Mouse (Mus musculus): ENCODE measurements around the gene Trim75.
"Not testable (repeated sequence)": the region's sequence is repeated elsewhere in the genome, so short reads cannot be mapped to it uniquely, and the experiment has no call there.

The Trim75 gene

DNA sequence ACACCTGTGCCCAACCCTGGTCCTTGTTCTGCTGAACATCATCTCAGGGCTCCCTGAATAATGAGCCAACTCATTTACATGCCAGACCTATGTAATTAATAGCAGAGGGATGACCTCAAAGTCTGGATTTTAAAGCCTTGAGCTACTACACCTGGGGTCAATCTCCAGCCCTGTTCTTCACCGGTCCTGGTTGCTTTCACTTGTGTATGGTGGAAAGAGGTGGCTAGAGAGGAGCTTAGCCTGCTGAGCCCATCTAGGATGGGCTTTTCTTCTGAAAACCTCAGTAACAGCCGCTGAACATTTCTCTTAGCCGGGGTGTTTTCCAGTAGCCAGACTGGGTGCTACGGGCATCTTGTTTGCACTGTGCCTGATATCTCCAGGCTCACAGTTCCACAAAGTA lies at the start of gene Trim75:
TSS of gene Trim75 (minus strand) at position 101 of the 400 bp plus-strand sequence.
- DNase-seq (ENCODE audit: low read depth, low spot score): no peak

DNA sequence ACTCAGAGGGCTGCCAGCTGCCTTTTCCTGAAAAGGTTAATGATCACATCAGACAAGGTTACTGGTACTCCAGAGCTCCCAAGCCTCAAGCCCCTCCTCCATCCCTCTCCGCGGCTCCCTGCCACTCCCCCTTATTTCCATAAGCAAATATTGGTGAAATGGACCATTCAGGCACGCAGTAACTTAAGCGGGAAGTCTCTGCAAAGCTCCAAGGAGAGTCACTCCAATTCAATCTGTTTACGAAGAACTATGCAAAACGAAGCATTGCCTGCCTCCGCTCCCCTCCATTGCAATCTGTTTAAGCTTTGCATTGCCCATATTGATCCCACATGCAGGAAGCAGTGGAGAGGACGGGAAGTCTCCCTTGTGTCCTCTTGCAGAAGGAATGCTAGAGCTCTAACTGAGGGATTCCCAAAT lies 49.5 kb upstream of the Trim75 start, which contains the start of gene Apela:
TSS of gene Apela (minus strand) at position 220 of the 417 bp plus-strand sequence.
- peak; percentile 84 for DNase-seq (ENCODE audit: low read depth, low spot score)

DNA sequence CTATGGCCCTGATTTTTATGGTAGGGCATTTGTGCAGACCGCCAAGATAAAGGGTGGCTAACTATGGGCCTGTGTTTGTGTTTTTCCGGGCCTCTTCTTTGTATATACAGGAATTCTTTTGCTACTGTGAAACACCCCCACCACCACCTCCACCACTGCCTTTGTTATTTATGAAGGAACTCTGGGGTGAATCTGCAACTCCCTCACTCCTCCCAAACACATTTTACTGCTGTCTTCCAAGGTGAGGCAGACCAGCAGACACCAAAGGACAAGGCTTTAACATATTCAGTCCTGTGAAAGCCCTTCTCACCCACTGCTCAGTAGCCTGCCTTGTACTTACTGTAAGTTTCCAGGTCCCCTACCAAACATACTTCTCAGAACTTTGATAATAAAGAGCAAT lies 46.5 kb upstream of the Trim75 start:
- DNase-seq (ENCODE audit: low read depth, low spot score): peak; percentile 88

DNA sequence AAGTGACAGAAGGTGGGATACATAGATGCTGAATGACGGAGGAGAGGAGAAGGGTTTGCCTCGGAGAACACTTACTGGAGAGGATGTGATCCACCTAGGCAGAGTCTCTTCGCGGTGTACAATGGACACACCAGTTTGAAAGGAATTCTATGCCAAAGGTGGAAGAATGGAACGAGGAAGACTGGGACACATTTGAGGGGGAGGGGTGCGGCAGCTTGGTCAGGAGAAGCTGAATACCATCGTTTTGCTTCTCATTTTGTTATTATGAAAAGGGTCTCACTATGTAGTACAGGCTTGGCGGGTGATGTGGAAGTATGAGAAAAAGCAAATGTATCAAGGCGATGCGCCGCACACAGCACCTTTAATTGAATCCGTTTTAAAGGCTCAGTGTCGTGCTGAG lies 45.4 kb upstream of the Trim75 start:
- no peak for DNase-seq (ENCODE audit: low read depth, low spot score)

DNA sequence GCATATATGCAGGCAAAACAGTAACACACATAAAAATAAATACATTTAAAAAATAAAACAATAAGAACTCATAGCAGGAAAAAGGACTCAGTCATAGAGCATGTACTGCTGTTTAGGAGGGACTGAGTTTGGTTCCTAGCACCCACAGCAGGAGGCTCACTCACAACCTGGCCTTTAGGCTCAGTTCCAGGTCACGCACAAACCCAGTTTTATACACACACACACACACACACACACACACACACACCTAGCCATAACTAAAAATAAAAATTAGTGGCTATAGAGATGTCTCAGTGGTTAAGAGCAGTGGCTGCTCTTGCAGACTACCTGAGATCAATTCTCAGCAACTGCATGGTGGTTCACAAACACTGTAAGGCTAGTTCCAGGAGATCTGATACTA lies 44.5 kb upstream of the Trim75 start:
- DNase-seq (ENCODE audit: low read depth, low spot score): no peak

DNA sequence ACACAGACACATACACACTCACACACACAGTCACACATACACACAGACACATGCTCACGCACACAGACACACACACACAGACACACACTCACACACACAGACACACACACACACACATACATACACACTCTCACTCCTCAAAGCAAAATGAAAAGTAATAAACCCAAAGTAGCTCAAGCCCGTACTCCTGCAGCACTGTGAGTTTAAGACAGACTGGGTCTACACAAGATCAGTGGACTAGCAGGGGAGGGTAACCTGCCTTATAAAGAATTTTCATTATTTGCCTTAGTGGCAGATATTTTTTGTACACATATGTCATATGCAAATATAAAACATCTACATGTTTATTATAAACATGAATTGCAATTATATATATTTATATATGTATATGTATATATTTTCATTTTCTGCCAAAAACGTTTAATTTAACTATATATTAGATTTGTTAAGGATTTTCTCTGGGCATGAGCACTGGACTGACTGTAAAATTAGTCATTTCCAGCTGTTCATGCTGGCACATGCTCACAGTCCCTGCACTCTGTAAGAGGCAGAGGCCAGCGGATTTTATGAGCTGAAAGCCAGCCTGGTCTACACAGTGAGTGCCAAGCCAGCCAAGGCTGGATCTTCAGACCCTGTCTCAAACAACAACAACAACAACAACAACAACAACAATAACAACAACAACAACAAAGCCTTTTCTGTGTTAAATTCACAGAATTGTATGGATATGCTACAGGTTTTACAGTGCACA lies 43.3 kb upstream of the Trim75 start:
- no peak for DNase-seq (ENCODE audit: low read depth, low spot score)

DNA sequence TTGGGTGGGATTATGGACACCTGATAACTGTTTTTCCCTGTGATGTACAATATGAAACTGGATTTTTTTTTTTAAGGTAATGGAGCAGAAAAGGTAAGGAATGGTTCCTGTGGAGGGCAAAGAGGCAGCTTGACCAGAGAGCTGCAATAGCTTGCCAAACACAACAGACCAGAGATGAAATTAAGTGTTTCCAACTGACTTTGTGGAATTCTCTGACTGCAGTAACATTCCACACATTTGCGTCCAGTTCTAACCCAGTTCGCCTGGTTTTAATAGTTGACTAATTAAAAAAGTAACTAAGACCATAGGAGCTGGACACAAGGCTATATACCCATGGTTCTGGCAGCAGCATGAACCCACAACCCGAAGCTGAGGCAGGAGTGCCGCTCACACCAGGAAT lies 42.1 kb upstream of the Trim75 start:
- DNase-seq (ENCODE audit: low read depth, low spot score): no peak

DNA sequence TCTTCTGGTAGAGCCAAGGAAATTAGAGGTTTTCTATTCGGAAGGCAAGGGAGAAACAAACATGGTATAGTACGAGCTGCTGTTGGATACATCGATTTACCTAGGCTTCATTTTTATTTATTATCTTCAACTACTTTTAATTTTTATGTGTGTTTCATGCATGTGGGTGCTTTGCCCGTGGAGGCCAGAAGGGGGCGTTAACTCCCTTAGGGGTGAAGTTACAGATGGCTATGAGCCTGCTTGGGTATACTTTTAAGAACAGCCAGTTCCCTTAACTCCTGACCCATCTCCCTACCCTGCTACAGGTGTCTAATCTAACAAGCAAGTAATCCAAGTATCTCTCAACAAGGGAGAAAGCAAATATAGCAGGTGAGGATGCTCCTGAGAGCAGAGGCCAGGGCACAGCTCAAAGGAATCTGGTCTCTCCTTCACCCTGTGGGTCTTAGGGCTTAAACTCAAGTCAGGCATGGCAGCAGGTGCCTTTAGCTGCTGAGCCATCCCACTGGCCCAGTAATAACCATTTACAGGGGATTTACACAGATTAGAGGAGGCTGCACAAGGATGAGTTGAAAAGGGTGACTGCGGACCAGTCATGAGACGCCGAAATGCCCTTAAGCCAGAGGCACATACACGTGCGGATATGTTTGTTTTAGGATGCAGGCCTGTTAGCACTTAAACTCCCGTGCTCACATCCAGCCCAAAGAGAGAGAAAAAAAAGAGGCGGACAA lies 41.5 kb upstream of the Trim75 start:
- DNase-seq (ENCODE audit: low read depth, low spot score): peak; percentile 73

DNA sequence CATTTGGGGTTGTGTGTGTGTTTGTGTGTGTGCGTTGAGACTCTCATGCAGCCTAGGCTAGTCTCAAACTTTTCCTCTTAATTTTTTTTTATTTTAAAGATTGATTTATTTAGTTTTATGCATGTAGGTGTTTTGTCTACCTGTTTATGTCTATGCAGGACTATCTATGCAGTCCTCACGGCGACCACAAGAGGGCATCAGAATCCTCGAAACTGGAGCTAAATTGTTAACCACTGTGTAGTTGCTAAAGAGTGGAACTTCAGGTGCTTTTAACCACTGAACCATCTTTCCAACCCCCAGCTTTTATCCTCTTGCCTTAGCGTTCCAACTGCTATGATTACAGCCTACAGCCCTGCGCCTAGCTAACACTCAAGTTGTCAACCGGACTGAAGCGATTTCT lies 34.9 kb upstream of the Trim75 start:
- peak; percentile 81 for DNase-seq (ENCODE audit: low read depth, low spot score)

DNA sequence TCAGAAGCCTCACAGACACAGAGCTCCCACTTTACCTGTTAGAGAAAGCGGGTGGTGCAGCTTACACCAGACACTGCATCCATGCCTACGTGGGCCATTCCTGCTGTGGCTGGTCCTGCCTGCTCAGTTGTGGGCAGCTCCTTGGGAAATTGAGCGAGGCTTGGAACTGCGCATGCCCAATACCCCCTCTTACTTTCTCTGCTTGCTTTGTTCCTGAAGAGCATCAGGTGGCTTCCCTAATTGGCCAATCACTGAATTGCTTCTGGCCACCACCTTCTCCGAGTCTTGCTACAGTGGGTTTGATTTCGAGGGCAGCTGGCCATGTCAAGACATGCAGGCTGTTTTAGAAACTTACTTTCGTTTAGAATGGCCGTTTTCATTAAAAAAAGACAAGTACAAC lies 30.8 kb upstream of the Trim75 start, which contains the start of the genes Trim61 and Trim60:
TSS of gene Trim61 (minus strand) at position 101 of the 400 bp plus-strand sequence.
TSS of gene Trim60 (minus strand) at position 162 of the 400 bp plus-strand sequence.
- DNase-seq (ENCODE audit: low read depth, low spot score): no peak

DNA sequence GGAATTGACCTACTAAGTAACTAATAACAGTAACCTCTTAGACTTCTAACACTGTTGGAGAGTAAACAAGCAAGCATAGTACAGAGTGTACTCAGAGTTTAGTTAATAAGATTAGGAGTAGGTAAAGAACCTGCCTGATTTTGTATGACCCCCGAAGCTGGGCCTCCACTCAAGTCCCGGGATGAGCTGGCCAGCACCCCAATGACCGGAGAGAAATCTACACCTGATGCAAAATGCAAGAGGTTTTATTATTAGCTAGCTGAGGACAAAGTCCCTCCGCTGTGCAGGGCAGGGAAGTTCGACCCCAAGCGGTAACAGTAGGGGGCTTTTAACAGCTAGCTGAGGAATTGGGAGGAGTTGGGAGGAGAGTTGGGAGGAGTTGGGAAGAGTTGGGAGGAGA lies 20.0 kb upstream of the Trim75 start:
- not testable (repeated sequence) for DNase-seq (ENCODE audit: low read depth, low spot score)

DNA sequence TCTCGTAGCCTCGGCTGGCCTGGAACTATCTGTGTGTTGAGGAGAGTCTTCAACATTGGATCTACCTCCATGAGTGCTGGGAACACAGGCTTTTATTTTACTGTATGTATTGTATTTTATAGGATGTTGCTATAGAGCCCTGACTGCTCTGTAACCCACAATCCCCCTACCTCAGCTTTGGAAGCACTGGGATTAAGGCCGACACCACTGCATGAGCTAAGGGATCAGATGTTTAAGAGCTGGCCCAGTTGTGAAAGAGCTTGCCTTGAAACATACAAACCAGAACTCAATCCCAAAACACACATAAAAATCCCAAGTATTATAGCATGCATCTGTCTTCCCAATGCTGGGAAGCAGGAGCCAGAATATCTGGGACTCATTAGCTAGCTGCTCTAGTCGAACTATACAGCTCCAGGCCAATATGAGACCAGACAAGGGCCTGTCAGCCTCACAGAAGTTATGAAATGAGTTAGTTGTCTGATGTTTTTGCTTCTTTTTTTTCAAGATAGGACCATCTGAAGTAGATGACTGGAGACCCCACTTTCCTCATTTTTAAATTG lies 11.3 kb upstream of the Trim75 start:
- DNase-seq (ENCODE audit: low read depth, low spot score): no peak

DNA sequence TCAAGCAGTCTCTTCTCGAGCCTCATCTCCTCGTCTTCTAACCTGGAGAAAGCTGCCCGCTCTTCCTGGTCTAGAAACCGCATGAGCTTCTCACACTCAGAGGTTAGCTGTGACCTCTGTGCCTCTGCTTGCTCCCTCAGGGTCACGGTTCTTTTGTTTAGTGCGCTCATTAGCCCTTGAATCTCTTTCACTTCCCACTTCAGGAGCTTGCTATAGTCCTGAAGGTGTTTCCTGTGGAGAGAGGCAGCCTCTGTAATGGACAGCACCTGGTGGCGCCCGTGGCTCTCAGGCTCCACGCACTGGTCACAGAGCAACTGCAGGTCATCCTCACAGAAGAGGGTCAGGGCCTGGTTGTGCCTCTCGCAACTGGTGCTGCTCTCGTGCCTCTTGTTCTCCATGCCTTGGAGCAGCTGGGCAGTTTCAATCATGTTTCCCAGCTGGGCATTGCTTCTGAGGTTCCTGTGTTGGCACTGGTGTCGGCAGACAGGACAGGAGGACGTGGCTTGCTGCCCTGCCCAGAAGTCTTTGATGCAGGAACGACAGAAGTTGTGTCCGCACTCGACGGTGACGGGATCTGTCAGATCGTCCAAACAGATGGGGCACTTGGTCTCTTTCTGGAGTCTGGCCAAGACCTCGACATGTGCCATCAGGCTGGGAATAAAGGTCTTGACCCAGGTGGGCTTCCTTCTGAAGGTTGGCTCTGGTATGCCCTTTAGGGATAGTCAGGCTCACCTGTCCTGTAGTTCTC lies 4.3 kb downstream of the Trim75 start:
- peak; percentile 47 for DNase-seq (ENCODE audit: low read depth, low spot score)

DNA sequence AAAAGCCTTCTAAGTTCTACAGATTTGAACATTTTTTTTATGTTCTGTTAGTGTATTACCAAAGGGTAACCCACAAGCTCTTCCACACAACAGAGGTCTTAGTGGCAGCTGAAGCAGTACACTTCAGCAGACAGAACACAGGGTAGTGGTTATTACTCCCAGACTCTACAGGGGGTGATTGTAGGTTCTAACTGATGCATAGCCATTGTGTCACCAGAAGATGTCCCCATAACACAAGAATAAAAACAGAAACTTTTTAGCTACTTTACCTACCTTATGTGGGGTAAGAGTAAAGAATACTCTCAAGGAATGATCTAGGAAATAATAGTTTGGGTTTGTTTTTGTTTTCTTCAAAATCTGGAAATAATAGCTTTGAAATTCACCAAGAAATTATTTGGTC lies 24.8 kb downstream of the Trim75 start:
- no peak for DNase-seq (ENCODE audit: low read depth, low spot score)

DNA sequence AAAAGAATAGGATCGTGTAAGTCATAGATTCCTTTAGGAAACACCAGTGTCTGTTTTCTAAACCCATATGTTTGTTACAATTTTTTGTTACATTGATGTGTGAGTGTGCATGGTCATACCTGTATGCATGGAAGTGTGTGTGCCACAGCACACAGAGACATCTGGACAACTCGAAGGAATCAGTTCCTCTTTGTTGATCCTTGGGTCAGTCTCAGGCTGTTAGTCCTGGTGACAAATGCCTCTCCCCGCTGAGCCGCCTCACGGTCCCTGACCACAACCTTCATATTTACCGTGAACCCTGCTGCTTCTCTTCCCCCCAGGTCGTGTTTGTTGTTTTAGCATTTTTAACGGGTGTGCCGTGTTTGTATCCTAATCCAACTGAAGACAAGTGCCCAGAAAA lies 28.6 kb downstream of the Trim75 start:
- DNase-seq (ENCODE audit: low read depth, low spot score): no peak

DNA sequence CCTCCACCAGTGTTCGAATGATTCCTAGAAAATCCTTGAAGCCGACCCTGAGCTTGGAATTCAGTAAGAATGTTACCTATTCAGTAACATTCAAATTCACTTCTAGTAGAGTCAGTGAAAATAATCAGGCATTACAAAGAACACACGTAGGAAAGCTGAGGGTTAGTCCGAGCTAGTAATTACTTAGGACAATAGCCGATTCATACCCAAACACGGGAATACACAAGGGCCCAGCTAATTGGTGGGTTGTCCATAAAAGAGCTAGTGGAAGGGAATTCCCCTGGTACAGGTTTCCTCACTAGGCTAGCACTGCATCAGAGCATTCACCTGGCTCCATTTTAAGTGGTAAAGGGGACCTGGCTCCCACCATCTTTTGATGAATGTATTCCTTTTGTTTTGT lies 35.5 kb downstream of the Trim75 start:
- DNase-seq (ENCODE audit: low read depth, low spot score): peak; percentile 93

DNA sequence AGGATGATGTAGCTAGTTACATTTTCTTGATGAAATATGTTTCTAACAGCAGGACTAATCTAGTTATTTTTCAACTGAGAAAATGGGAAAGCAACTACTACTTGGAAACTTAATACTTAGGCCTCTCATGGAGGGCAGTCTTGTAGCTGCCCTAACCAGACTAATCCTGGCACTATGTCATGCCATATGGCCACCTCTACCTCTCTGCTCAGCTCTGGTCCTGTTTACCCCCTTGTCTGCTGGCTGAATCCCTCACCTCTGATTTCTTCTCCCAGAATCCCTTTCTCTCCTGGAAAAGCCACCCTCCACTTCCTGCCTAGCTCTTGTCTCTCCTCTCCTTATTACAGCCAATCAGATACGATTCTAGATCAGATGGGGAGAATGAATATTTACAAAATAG lies 39.3 kb downstream of the Trim75 start:
- DNase-seq (ENCODE audit: low read depth, low spot score): no peak

DNA sequence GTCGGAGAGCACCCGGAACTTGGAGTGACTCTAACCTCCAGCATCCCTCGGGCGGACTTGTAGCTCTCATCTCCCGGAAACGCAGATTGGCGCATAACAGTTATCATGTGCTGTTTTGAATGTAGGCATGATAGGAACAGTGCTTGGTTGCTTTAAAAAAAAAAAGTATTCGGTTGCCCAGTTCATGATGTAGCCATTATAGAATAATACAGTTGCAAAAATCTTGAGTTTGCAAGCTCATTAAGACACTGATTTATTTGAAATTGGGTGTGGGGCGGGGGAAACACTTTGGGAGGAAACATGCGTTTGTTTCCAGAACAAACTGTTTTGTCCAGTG lies 40.0 kb downstream of the Trim75 start:
- no peak for DNase-seq (ENCODE audit: low read depth, low spot score)

DNA sequence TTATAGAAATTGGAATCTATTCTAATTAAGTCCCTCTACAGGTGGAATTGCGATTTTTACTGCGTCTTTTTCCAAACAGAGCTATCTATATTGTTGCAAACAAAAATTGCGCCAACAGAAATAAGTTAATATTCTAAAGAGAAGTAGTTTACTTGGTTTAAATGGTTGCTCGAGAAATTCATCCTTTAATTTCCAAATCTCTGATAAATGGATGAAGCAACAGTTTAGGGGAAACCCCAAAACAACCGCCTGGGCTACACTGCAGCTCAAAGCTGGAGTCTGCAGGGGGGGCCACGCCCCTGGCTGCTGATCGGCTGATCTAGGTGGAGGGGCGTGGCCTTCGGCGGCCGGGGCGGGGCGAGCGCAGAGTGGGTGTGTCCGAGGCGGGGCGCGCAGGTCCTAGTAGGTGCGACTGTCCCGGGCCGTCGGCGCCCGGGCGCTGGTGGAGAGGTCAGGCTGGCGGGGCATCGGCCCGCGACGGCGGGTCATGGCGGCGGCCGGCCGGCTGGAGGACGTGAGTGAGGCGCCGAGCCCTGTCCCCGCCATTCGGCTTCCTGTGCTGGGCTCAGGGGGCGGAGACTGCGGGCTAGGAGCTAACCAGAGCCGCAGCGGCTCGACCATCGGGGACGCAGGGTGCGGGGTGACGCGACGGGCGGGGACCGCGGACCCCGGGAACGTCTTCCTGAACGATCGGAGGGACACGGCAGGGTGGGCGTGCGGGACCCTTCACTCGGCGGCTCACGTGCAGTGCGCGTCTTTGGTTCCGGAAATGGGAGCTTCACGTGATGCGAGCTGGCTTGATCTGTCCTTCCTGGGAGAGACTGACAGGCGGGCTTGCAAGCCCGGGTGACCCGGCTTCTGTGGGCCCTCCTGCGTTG lies 40.6 kb downstream of the Trim75 start, which contains the start of gene Tmem192:
TSS of gene Tmem192 (plus strand) at position 366 of the 878 bp plus-strand sequence.
- peak; percentile 95 for DNase-seq (ENCODE audit: low read depth, low spot score)

DNA sequence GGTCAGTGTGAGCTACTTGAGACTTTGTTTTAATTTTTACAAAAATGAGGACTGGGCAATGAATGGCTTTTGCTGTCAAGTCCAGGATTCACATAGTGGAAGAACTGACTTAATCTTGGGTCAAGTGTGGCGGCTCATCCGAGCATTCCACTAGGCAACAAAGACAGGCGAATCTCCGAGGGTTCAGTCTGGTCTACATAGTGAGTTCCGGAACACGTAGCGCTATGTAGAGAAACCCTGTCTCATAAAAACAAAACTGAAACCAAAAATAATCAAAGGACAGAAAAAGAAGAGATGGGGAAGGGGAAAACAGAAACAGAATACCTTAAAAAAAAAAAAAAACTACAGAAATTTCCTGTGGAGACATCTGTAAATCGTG lies 41.2 kb downstream of the Trim75 start:
- DNase-seq (ENCODE audit: low read depth, low spot score): no peak

DNA sequence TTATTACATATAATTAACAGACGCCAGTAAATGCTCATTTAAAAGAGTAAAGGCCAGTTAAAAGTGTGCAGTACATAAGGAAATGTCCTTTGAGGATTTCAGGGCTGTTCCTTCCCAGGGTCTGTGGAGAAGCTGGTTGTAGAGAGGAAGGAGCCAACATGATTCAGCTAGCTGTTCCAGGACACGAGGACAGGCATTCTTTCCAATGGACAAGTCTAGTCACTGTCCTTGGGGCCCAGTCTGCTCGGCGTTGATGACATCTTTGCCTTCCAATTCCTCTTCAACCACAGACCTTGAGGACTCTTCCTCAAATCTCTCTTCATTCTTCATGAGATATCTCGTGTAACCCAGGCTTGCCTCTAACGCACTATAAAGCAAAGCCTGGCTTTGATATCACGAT lies 42.0 kb downstream of the Trim75 start:
- no peak for DNase-seq (ENCODE audit: low read depth, low spot score)
